Mouse (Mus musculus): ENCODE results near the gene Fbxl21. TPM values are rescaled to one million over a fixed set of nuclear protein-coding genes. Genes with fewer than 3 reads are reported as not detected.
A peak's percentile ranks its signal among the peaks of the same experiment; 100 is the strongest.

Gene Fbxl21
- polyA plus RNA-seq, 1 experiment from 2014 or later: 2.7 TPM

- Histone ChIP-seq H3K27me3 (ENCODE audit: insufficient read depth, low read length) (no peaks in the 10 kb centered on the region), H3K9ac (ENCODE audit: low read depth, low read length) (no peak overlapping the region), H3K36me3 (ENCODE audit: insufficient read depth, low read length) (no peaks in the 10 kb centered on the region), H3K9me3 (replicated peaks; ENCODE audit: low read length) (no peaks in the 10 kb centered on the region), H3K4me3 (replicated peaks; ENCODE audit: low read depth, low read length) (no peak overlapping the region), H3K4me1 (replicated peaks; ENCODE audit: insufficient read depth, low read length) (no peaks in the 10 kb centered on the region), H3K4me2 (ENCODE audit: low read length) (no peak overlapping the region), H3K27ac (no peak overlapping the region)
- ATAC-seq (replicated peaks; ENCODE audit: low FRiP score, low read depth) (no peak), DNase-seq (ENCODE audit: low spot score) (no peak)
- TF ChIP-seq CTCF (IDR thresholded peaks at IDR 0.05; ENCODE audit: low read depth): no peak
- 58% methylated on average over 2 of the region's 2 CpGs for WGBS
These were observed 31.7 kb downstream of the Fbxl21 start for GRCm38 (mm10) chr13:56553923-56554322.

- 14% methylated on average over 2 of the region's 2 CpGs for WGBS
- TF ChIP-seq CTCF (IDR thresholded peaks at IDR 0.05; ENCODE audit: low read depth): peak; percentile 71
- Histone ChIP-seq H3K4me3 (replicated peaks; ENCODE audit: low read depth, low read length) (no peak overlapping the region), H3K9ac (ENCODE audit: low read depth, low read length) (no peak overlapping the region), H3K4me2 (ENCODE audit: low read length) (no peak overlapping the region), H3K27ac (no peak overlapping the region), H3K4me1 (replicated peaks; ENCODE audit: insufficient read depth, low read length) (no peaks in the 10 kb centered on the region), H3K36me3 (ENCODE audit: insufficient read depth, low read length) (no peaks in the 10 kb centered on the region), H3K27me3 (ENCODE audit: insufficient read depth, low read length) (no peaks in the 10 kb centered on the region), H3K9me3 (replicated peaks; ENCODE audit: low read length) (no peaks in the 10 kb centered on the region)
- DNase-seq (ENCODE audit: low spot score) (peak; percentile 85), ATAC-seq (replicated peaks; ENCODE audit: low FRiP score, low read depth) (no peak)
These were observed 32.1 kb downstream of the Fbxl21 start for GRCm38 (mm10) chr13:56554409-56554808.

- ATAC-seq (replicated peaks; ENCODE audit: low FRiP score, low read depth) (no peak), DNase-seq (ENCODE audit: low spot score) (peak; percentile 90)
- Histone ChIP-seq H3K9ac (ENCODE audit: low read depth, low read length) (no peak overlapping the region), H3K36me3 (ENCODE audit: insufficient read depth, low read length) (no peaks in the 10 kb centered on the region), H3K27me3 (ENCODE audit: insufficient read depth, low read length) (no peaks in the 10 kb centered on the region), H3K4me3 (replicated peaks; ENCODE audit: low read depth, low read length) (no peak overlapping the region), H3K4me1 (replicated peaks; ENCODE audit: insufficient read depth, low read length) (no peaks in the 10 kb centered on the region), H3K4me2 (ENCODE audit: low read length) (no peak overlapping the region), H3K27ac (no peak overlapping the region), H3K9me3 (replicated peaks; ENCODE audit: low read length) (no peaks in the 10 kb centered on the region)
- peak; percentile 76 for TF ChIP-seq CTCF (IDR thresholded peaks at IDR 0.05; ENCODE audit: low read depth)
- 0% methylated on average over 1 of the region's 1 CpGs for WGBS
These were observed 33.7 kb downstream of the Fbxl21 start for GRCm38 (mm10) chr13:56555957-56556356.

GRCm38 (mm10) chr13:56556701-56557100 is 34.4 kb downstream of the Fbxl21 start:
- no peaks in the 10 kb centered on the region for H3K36me3 ChIP-seq (ENCODE audit: insufficient read depth, low read length)
- no peak overlapping the region for H3K9ac ChIP-seq (ENCODE audit: low read depth, low read length)
- WGBS: 61% methylated on average over 3 of the region's 3 CpGs
- no peaks in the 10 kb centered on the region for H3K4me1 ChIP-seq (replicated peaks; ENCODE audit: insufficient read depth, low read length)
- no peak overlapping the region for H3K4me2 ChIP-seq (ENCODE audit: low read length)
- DNase-seq (ENCODE audit: low spot score): no peak
- H3K27ac ChIP-seq: no peak overlapping the region
- H3K27me3 ChIP-seq (ENCODE audit: insufficient read depth, low read length): no peaks in the 10 kb centered on the region
- ATAC-seq (replicated peaks; ENCODE audit: low FRiP score, low read depth): no peak
- no peak for TF ChIP-seq CTCF (IDR thresholded peaks at IDR 0.05; ENCODE audit: low read depth)
- no peaks in the 10 kb centered on the region for H3K9me3 ChIP-seq (replicated peaks; ENCODE audit: low read length)
- H3K4me3 ChIP-seq (replicated peaks; ENCODE audit: low read depth, low read length): no peak overlapping the region

GRCm38 (mm10) chr13:56558811-56559210 is 36.5 kb downstream of the Fbxl21 start:
- WGBS: 60% methylated on average over 3 of the region's 3 CpGs
- H3K9me3 ChIP-seq (replicated peaks; ENCODE audit: low read length): no peaks in the 10 kb centered on the region
- TF ChIP-seq CTCF (IDR thresholded peaks at IDR 0.05; ENCODE audit: low read depth): no peak
- no peak overlapping the region for H3K27ac ChIP-seq
- H3K9ac ChIP-seq (ENCODE audit: low read depth, low read length): no peak overlapping the region
- no peaks in the 10 kb centered on the region for H3K4me1 ChIP-seq (replicated peaks; ENCODE audit: insufficient read depth, low read length)
- DNase-seq (ENCODE audit: low spot score): no peak
- H3K4me2 ChIP-seq (ENCODE audit: low read length): no peak overlapping the region
- no peak overlapping the region for H3K4me3 ChIP-seq (replicated peaks; ENCODE audit: low read depth, low read length)
- 0 out of 2 replicates have a peak, but pooled peaks have one; percentile 44 for ATAC-seq (replicated peaks; ENCODE audit: low FRiP score, low read depth)
- H3K36me3 ChIP-seq (ENCODE audit: insufficient read depth, low read length): no peaks in the 10 kb centered on the region
- H3K27me3 ChIP-seq (ENCODE audit: insufficient read depth, low read length): no peaks in the 10 kb centered on the region

- no peaks in the 10 kb centered on the region for H3K9me3 ChIP-seq (replicated peaks; ENCODE audit: low read length)
- ATAC-seq (replicated peaks; ENCODE audit: low FRiP score, low read depth): no peak
- no peak for TF ChIP-seq CTCF (IDR thresholded peaks at IDR 0.05; ENCODE audit: low read depth)
These were observed 37.6 kb downstream of the Fbxl21 start for GRCm38 (mm10) chr13:56559841-56560370.

GRCm38 (mm10) chr13:56561129-56561528 is 38.9 kb downstream of the Fbxl21 start:
- H3K9ac ChIP-seq (ENCODE audit: low read depth, low read length): no peak overlapping the region
- H3K27me3 ChIP-seq (ENCODE audit: insufficient read depth, low read length): no peaks in the 10 kb centered on the region
- H3K9me3 ChIP-seq (replicated peaks; ENCODE audit: low read length): no peaks in the 10 kb centered on the region
- WGBS: 61% methylated on average over 8 of the region's 8 CpGs
- no peak overlapping the region for H3K4me3 ChIP-seq (replicated peaks; ENCODE audit: low read depth, low read length)
- no peak overlapping the region for H3K4me2 ChIP-seq (ENCODE audit: low read length)
- H3K36me3 ChIP-seq (ENCODE audit: insufficient read depth, low read length): no peaks in the 10 kb centered on the region
- no peak for ATAC-seq (replicated peaks; ENCODE audit: low FRiP score, low read depth)
- H3K27ac ChIP-seq: no peak overlapping the region
- no peak for DNase-seq (ENCODE audit: low spot score)
- H3K4me1 ChIP-seq (replicated peaks; ENCODE audit: insufficient read depth, low read length): no peaks in the 10 kb centered on the region
- TF ChIP-seq CTCF (IDR thresholded peaks at IDR 0.05; ENCODE audit: low read depth): no peak

More at GRCm38 (mm10) chr13:56559841-56560370, 37.6 kb downstream of the Fbxl21 start:
- Histone ChIP-seq H3K4me3 (replicated peaks; ENCODE audit: low read depth, low read length) (no peak overlapping the region), H3K27me3 (ENCODE audit: insufficient read depth, low read length) (no peaks in the 10 kb centered on the region), H3K36me3 (ENCODE audit: insufficient read depth, low read length) (no peaks in the 10 kb centered on the region), H3K4me1 (replicated peaks; ENCODE audit: insufficient read depth, low read length) (no peaks in the 10 kb centered on the region), H3K4me2 (ENCODE audit: low read length) (no peak overlapping the region), H3K27ac (no peak overlapping the region), H3K9ac (ENCODE audit: low read depth, low read length) (no peak overlapping the region)
- WGBS: 74% methylated on average over 6 of the region's 6 CpGs
- DNase-seq (ENCODE audit: low spot score): no peak

Measured in kidney, postnatal 0 days (tissue).